Mouse (Mus musculus) thymus, postnatal 14 days (tissue): ENCODE measurements around the gene Fibcd1.

Experiments used
- DNase-seq: peaks from one replicate; pipeline ENCODE4 v3.0.0; 2021

The Fibcd1 gene

GRCm38 (mm10) chr2:31845896-31846691, at the start of gene Fibcd1:
Gene Fibcd1, minus strand, starts transcription at chr2:31846005.
- peak; percentile 67 for DNase-seq

GRCm38 (mm10) chr2:31894221-31894870, 48.5 kb upstream of the Fibcd1 start:
- no peak for DNase-seq

- no peak for DNase-seq
Observed at GRCm38 (mm10) chr2:31893110-31893669, 47.4 kb upstream of the Fibcd1 start.

- no peak for DNase-seq
Observed at GRCm38 (mm10) chr2:31891219-31891618, 45.4 kb upstream of the Fibcd1 start.

- DNase-seq, result no peak
Observed at GRCm38 (mm10) chr2:31888871-31889270, 43.1 kb upstream of the Fibcd1 start.

- DNase-seq, result peak; percentile 60
Observed at GRCm38 (mm10) chr2:31887030-31887429, 41.2 kb upstream of the Fibcd1 start, which contains the start of gene Lamc3. Gene Lamc3, plus strand, starts transcription at chr2:31887291.

GRCm38 (mm10) chr2:31884806-31885205, 39.0 kb upstream of the Fibcd1 start:
- DNase-seq, result peak; percentile 55

GRCm38 (mm10) chr2:31883061-31883460, 37.3 kb upstream of the Fibcd1 start:
- DNase-seq, result no peak

- peak; percentile 71 for DNase-seq
Observed at GRCm38 (mm10) chr2:31880868-31881267, 35.1 kb upstream of the Fibcd1 start.

GRCm38 (mm10) chr2:31878610-31879009, 32.8 kb upstream of the Fibcd1 start:
- no peak for DNase-seq

GRCm38 (mm10) chr2:31876446-31876845, 30.6 kb upstream of the Fibcd1 start:
- no peak for DNase-seq

- no peak for DNase-seq
Observed at GRCm38 (mm10) chr2:31874290-31874855, 28.6 kb upstream of the Fibcd1 start.

- DNase-seq, result no peak
Observed at GRCm38 (mm10) chr2:31870683-31871082, 24.9 kb upstream of the Fibcd1 start.

- no peak for DNase-seq
Observed at GRCm38 (mm10) chr2:31869692-31870091, 23.9 kb upstream of the Fibcd1 start.

GRCm38 (mm10) chr2:31868538-31869164, 22.8 kb upstream of the Fibcd1 start:
- DNase-seq, result no peak

GRCm38 (mm10) chr2:31867773-31868537, 22.1 kb upstream of the Fibcd1 start:
- DNase-seq, result no peak

GRCm38 (mm10) chr2:31865794-31866193, 20.0 kb upstream of the Fibcd1 start:
- no peak for DNase-seq

- no peak for DNase-seq
Observed at GRCm38 (mm10) chr2:31865322-31865721, 19.5 kb upstream of the Fibcd1 start.

GRCm38 (mm10) chr2:31864891-31865290, 19.1 kb upstream of the Fibcd1 start:
- no peak for DNase-seq

- no peak for DNase-seq
Observed at GRCm38 (mm10) chr2:31863766-31864165, 18.0 kb upstream of the Fibcd1 start.

GRCm38 (mm10) chr2:31862919-31863318, 17.1 kb upstream of the Fibcd1 start:
- DNase-seq, result no peak

GRCm38 (mm10) chr2:31858500-31858899, 12.7 kb upstream of the Fibcd1 start:
- no peak for DNase-seq
